Mouse (Mus musculus) cerebellum, postnatal 36 days (tissue): ENCODE data around the gene Mettl6.
A peak's percentile ranks its signal among the peaks of the same experiment; 100 is the strongest.

Source experiments
- DNase-seq, 2 experiments: peaks; one replicate each; pipeline ENCODE4 v3.0.0; 2021 to 2022; ENCODE audit warnings: mixed read lengths in 2 of 2

Gene Mettl6

GRCm38 (mm10) chr14:31494975-31495455, at the start of gene Mettl6:
Mettl6 (minus strand) TSS chr14:31495040.
- peak; percentile 88 to 90 for DNase-seq

GRCm38 (mm10) chr14:31543885-31544442, 49.1 kb upstream of the Mettl6 start:
- DNase-seq: no peak

GRCm38 (mm10) chr14:31537298-31537697, 42.5 kb upstream of the Mettl6 start:
- peak; percentile 66 to 69 for DNase-seq

- DNase-seq: no peak
Observed at GRCm38 (mm10) chr14:31532656-31533055, 37.8 kb upstream of the Mettl6 start.

GRCm38 (mm10) chr14:31531506-31532148, 36.8 kb upstream of the Mettl6 start:
- no peak for DNase-seq

GRCm38 (mm10) chr14:31530847-31531246, 36.0 kb upstream of the Mettl6 start:
- no peak for DNase-seq

GRCm38 (mm10) chr14:31525040-31525810, 30.4 kb upstream of the Mettl6 start:
- DNase-seq: no peak

- peak; percentile 30 to 31 for DNase-seq
Observed at GRCm38 (mm10) chr14:31521318-31521717, 26.5 kb upstream of the Mettl6 start.

- no peak for DNase-seq
Observed at GRCm38 (mm10) chr14:31519165-31519564, 24.3 kb upstream of the Mettl6 start.

- DNase-seq: no peak
Observed at GRCm38 (mm10) chr14:31515895-31516294, 21.1 kb upstream of the Mettl6 start.

- no peak for DNase-seq
Observed at GRCm38 (mm10) chr14:31510322-31510721, 15.5 kb upstream of the Mettl6 start.

- DNase-seq: peak; percentile 43 to 50
Observed at GRCm38 (mm10) chr14:31509911-31510310, 15.1 kb upstream of the Mettl6 start.

GRCm38 (mm10) chr14:31506456-31506855, 11.6 kb upstream of the Mettl6 start:
- peak; percentile 70 to 73 for DNase-seq

GRCm38 (mm10) chr14:31503406-31503805, 8.6 kb upstream of the Mettl6 start:
- no peak for DNase-seq

- DNase-seq: no peak
Observed at GRCm38 (mm10) chr14:31499526-31499925, 4.7 kb upstream of the Mettl6 start.

- no peak for DNase-seq
Observed at GRCm38 (mm10) chr14:31496241-31496646, 1.4 kb upstream of the Mettl6 start.

- no peak for DNase-seq
Observed at GRCm38 (mm10) chr14:31495538-31495937, 698 bp upstream of the Mettl6 start.

GRCm38 (mm10) chr14:31494349-31494974, 378 bp downstream of the Mettl6 start, which contains the start of gene Eaf1:
Eaf1 (plus strand) TSS chr14:31494399.
- DNase-seq: peak in 1 of 2 experiments; percentile 22

GRCm38 (mm10) chr14:31493901-31494300, 939 bp downstream of the Mettl6 start:
- no peak for DNase-seq

- DNase-seq: no peak
Observed at GRCm38 (mm10) chr14:31488055-31488454, 6.8 kb downstream of the Mettl6 start.

GRCm38 (mm10) chr14:31486465-31486864, 8.4 kb downstream of the Mettl6 start:
- no peak for DNase-seq

- no peak for DNase-seq
Observed at GRCm38 (mm10) chr14:31482417-31482816, 12.4 kb downstream of the Mettl6 start.

- no peak for DNase-seq
Observed at GRCm38 (mm10) chr14:31473297-31473696, 21.5 kb downstream of the Mettl6 start.
